Mouse (Mus musculus): Measurements from ENCODE around the gene Ahnak.

DNA sequence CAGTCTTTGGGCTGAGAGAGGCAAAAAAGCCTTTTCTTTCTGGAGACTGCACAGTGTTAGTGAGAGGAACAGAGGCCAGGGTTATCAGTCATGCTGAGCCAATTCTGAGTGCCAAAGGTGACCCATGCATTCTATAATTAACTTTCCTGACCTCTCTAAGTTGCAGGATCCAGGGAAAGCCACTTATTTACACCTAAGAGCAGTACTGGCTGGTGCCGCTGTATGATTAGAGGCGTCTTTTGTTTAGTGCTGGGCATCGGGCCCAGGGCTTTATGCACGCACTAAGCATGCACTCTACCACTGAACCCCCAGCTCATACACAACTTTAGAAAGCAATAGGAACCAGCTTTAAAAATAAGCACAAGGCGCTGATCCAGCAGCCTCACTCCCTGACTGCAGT lies 128.2 kb downstream of the Ahnak start:
- TF ChIP-seq POLR2A (IDR thresholded peaks at IDR 0.05; ENCODE audit: low read depth, low read length) (no peak), CTCF (conservative IDR thresholded peaks at IDR 0.05; ENCODE audit: insufficient read depth, insufficient read length, low read depth, low read length) (no peak)
